Mouse (Mus musculus) limb, embryonic 15.5 days (tissue): Measurements from ENCODE around the gene Lipt1. TPM values are rescaled to one million over a fixed set of nuclear protein-coding genes. Genes with fewer than 3 reads are reported as not detected.

Experiments
- ATAC-seq: fragments of 200-750 bp; cut with Nextera tagmentation; 2 replicates; pipeline ENCODE4 v1.8.0; 2017; ENCODE audit warnings: low read depth, moderate TSS enrichment; ENCODE audit not compliant: insufficient number of reproducible peaks, low FRiP score, low TSS enrichment
- H3K27ac ChIP-seq: fragments of 300-500 bp; sonication (generic); 2 replicates; pipeline ENCODE4 v1.5.1; 2015; ENCODE audit warnings: moderate library complexity, mild to moderate bottlenecking, inconsistent platforms
- H3K27me3 ChIP-seq: fragments of 300-500 bp; sonication (generic); 2 replicates; pipeline ENCODE4 v1.6.1; 2015; ENCODE audit warnings: inconsistent platforms
- H3K36me3 ChIP-seq: fragments of 300-500 bp; sonication (generic); 2 replicates; pipeline ENCODE4 v1.6.1; 2015; ENCODE audit warnings: inconsistent platforms
- H3K4me1 ChIP-seq: fragments of 300-500 bp; sonication (generic); 2 replicates; pipeline ENCODE4 v1.6.1; 2015; ENCODE audit warnings: inconsistent platforms
- H3K4me2 ChIP-seq: fragments of 300-500 bp; sonication (generic); 2 replicates; pipeline ENCODE4 v1.6.1; 2015; ENCODE audit warnings: mild to moderate bottlenecking, inconsistent platforms
- H3K4me3 ChIP-seq: fragments of 300-500 bp; sonication (generic); 2 replicates; pipeline ENCODE4 v1.5.1; 2015; ENCODE audit warnings: mild to moderate bottlenecking, inconsistent platforms
- H3K9ac ChIP-seq: fragments of 300-500 bp; sonication (generic); 2 replicates; pipeline ENCODE4 v1.6.1; 2015; ENCODE audit warnings: inconsistent platforms
- H3K9me3 ChIP-seq: fragments of 300-500 bp; sonication (generic); 2 replicates; pipeline ENCODE4 v1.6.1; 2016; ENCODE audit warnings: inconsistent platforms
- WGBS: fragments of 180-500 bp; shearing (Covaris S2); methylation state at CpG from one replicate; pipeline ENCODE4 v1.1.7; 2015; 5-methylcytosine and 5-hydroxymethylcytosine counted together
- polyA plus RNA-seq: library from polyadenylated mRNA; unstranded; fragments of >200 nt; fragmentation: Nextera tagmentation; extraction: Ambion mirVana; gene quantifications from 2 replicates; pipeline ENCODE4 v1.2.1, GENCODE M21; 2015

Lipt1 gene
- polyA plus RNA-seq, 1 experiment from 2014 or later = 7.3 TPM

- WGBS = 6% methylated on average over 33 of the region's 33 CpGs
- H3K4me3 ChIP-seq = peak overlapping the region; percentile 60
- H3K9me3 ChIP-seq = no peaks in the 10 kb centered on the region
- peak overlapping the region; percentile 64 for H3K4me2 ChIP-seq
- peak overlapping the region; percentile 29 for H3K9ac ChIP-seq
- H3K27me3 ChIP-seq = no peaks in the 10 kb centered on the region
- peak; percentile 91 for ATAC-seq
- peaks cover 9% of the 10 kb centered on the region for H3K4me1 ChIP-seq
- peaks cover 28% of the 10 kb centered on the region for H3K36me3 ChIP-seq
- peak overlapping the region; percentile 81 for H3K27ac ChIP-seq
Measured at GRCm38 (mm10) chr1:37872131-37873067, 861 bp downstream of the Lipt1 start.

- Histone ChIP-seq H3K4me1 (peaks cover 9% of the 10 kb centered on the region), H3K4me3 (peak overlapping the region; percentile 60; the same call in 1 of the 2 replicates), H3K9ac (no peak overlapping the region), H3K4me2 (peak overlapping the region; percentile 64), H3K27me3 (no peaks in the 10 kb centered on the region), H3K27ac (0 out of 2 replicates have a peak overlapping the region, but pooled peaks have one; percentile 81), H3K36me3 (peaks cover 35% of the 10 kb centered on the region), H3K9me3 (no peaks in the 10 kb centered on the region)
- no peak for ATAC-seq
- WGBS = 88% methylated on average over 4 of the region's 4 CpGs
Measured at GRCm38 (mm10) chr1:37873157-37873556, 1.6 kb downstream of the Lipt1 start.

GRCm38 (mm10) chr1:37877736-37878460 is 6.4 kb downstream of the Lipt1 start:
- H3K4me2 ChIP-seq = no peak overlapping the region
- H3K4me3 ChIP-seq = no peak overlapping the region
- no peaks in the 10 kb centered on the region for H3K9me3 ChIP-seq
- H3K27me3 ChIP-seq = no peaks in the 10 kb centered on the region
- WGBS = 92% methylated on average over 13 of the region's 13 CpGs
- H3K27ac ChIP-seq = no peak overlapping the region
- no peak overlapping the region for H3K9ac ChIP-seq
- peaks cover 71% of the 10 kb centered on the region for H3K36me3 ChIP-seq
- no peaks in the 10 kb centered on the region for H3K4me1 ChIP-seq
- no peak for ATAC-seq

GRCm38 (mm10) chr1:37883411-37883810 is 11.9 kb downstream of the Lipt1 start:
- Histone ChIP-seq H3K4me1 (no peaks in the 10 kb centered on the region), H3K27ac (no peak overlapping the region), H3K9ac (no peak overlapping the region), H3K9me3 (no peaks in the 10 kb centered on the region), H3K27me3 (no peaks in the 10 kb centered on the region), H3K4me3 (no peak overlapping the region), H3K36me3 (peaks cover 58% of the 10 kb centered on the region), H3K4me2 (no peak overlapping the region)
- WGBS = 93% methylated on average over 4 of the region's 4 CpGs
- ATAC-seq = no peak

- H3K9ac ChIP-seq = no peak overlapping the region
- peaks cover 5% of the 10 kb centered on the region for H3K4me1 ChIP-seq
- H3K4me2 ChIP-seq = no peak overlapping the region
- ATAC-seq = no peak
- H3K9me3 ChIP-seq = no peaks in the 10 kb centered on the region
- H3K27ac ChIP-seq = no peak overlapping the region
- H3K36me3 ChIP-seq = peaks cover 48% of the 10 kb centered on the region
- no peak overlapping the region for H3K4me3 ChIP-seq
- no peaks in the 10 kb centered on the region for H3K27me3 ChIP-seq
- 80% methylated on average over 4 of the region's 4 CpGs for WGBS
Measured at GRCm38 (mm10) chr1:37884451-37884850, 12.9 kb downstream of the Lipt1 start.

GRCm38 (mm10) chr1:37889206-37889605 is 17.7 kb downstream of the Lipt1 start:
- Histone ChIP-seq H3K27me3 (no peaks in the 10 kb centered on the region), H3K36me3 (peaks cover 19% of the 10 kb centered on the region), H3K9ac (0 out of 2 replicates have a peak overlapping the region, but pooled peaks have one; percentile 58), H3K4me3 (peak overlapping the region; percentile 71), H3K4me1 (peaks cover 15% of the 10 kb centered on the region), H3K9me3 (no peaks in the 10 kb centered on the region), H3K4me2 (peak overlapping the region; percentile 69), H3K27ac (no peak overlapping the region)
- 78% methylated on average over 7 of the region's 7 CpGs for WGBS
- ATAC-seq = no peak

GRCm38 (mm10) chr1:37890025-37890652 is 18.6 kb downstream of the Lipt1 start, which contains the start of the genes Mitd1 and Mrpl30:
Gene Mitd1, minus strand, starts transcription at chr1:37890411.
Gene Mrpl30, plus strand, starts transcription at chr1:37890477.
- Histone ChIP-seq H3K4me1 (peaks cover 15% of the 10 kb centered on the region), H3K9ac (peak within 1 kb of the TSS; percentile 58), H3K36me3 (peaks cover 20% of the 10 kb centered on the region), H3K4me2 (peak within 1 kb of the TSS; percentile 69), H3K27me3 (no peaks in the 10 kb centered on the region), H3K27ac (peak within 1 kb of the TSS; percentile 89), H3K9me3 (no peaks in the 10 kb centered on the region), H3K4me3 (peak within 1 kb of the TSS; percentile 71)
- ATAC-seq = peak; percentile 84
- WGBS = under 1% methylated on average over 41 of the region's 41 CpGs

GRCm38 (mm10) chr1:37891400-37891799 is 19.9 kb downstream of the Lipt1 start:
- Histone ChIP-seq H3K27me3 (no peaks in the 10 kb centered on the region), H3K9me3 (no peaks in the 10 kb centered on the region), H3K4me3 (peak overlapping the region; percentile 71), H3K4me2 (peak overlapping the region; percentile 69), H3K36me3 (peaks cover 30% of the 10 kb centered on the region), H3K27ac (no peak overlapping the region), H3K4me1 (peaks cover 15% of the 10 kb centered on the region), H3K9ac (no peak overlapping the region)
- ATAC-seq = no peak
- 58% methylated on average over 3 of the region's 3 CpGs for whole genome bisulfite sequencing

GRCm38 (mm10) chr1:37894606-37895005 is 23.1 kb downstream of the Lipt1 start:
- Histone ChIP-seq H3K27me3 (no peaks in the 10 kb centered on the region), H3K4me1 (peaks cover 8% of the 10 kb centered on the region), H3K4me3 (no peak overlapping the region), H3K9me3 (no peaks in the 10 kb centered on the region), H3K27ac (no peak overlapping the region), H3K36me3 (peaks cover 53% of the 10 kb centered on the region), H3K9ac (no peak overlapping the region), H3K4me2 (no peak overlapping the region)
- ATAC-seq = no peak

GRCm38 (mm10) chr1:37899816-37900215 is 28.3 kb downstream of the Lipt1 start:
- no peak overlapping the region for H3K27ac ChIP-seq
- H3K36me3 ChIP-seq = peaks cover 46% of the 10 kb centered on the region
- H3K9me3 ChIP-seq = no peaks in the 10 kb centered on the region
- no peak overlapping the region for H3K9ac ChIP-seq
- H3K4me1 ChIP-seq = no peaks in the 10 kb centered on the region
- no peaks in the 10 kb centered on the region for H3K27me3 ChIP-seq
- no peak overlapping the region for H3K4me3 ChIP-seq
- no peak for ATAC-seq
- H3K4me2 ChIP-seq = no peak overlapping the region
- 66% methylated on average over 4 of the region's 4 CpGs for WGBS

- Histone ChIP-seq H3K4me2 (no peak overlapping the region), H3K4me3 (no peak overlapping the region), H3K4me1 (no peaks in the 10 kb centered on the region), H3K9ac (no peak overlapping the region), H3K27me3 (no peaks in the 10 kb centered on the region), H3K36me3 (peaks cover 41% of the 10 kb centered on the region), H3K27ac (no peak overlapping the region), H3K9me3 (no peaks in the 10 kb centered on the region)
- 49% methylated on average over 6 of the region's 6 CpGs for WGBS
- ATAC-seq = no peak
Measured at GRCm38 (mm10) chr1:37900288-37900687, 28.8 kb downstream of the Lipt1 start.
